Mouse (Mus musculus): ENCODE results near the gene D430041D05Rik.
A peak's percentile ranks its signal among the peaks of the same experiment; 100 is the strongest.

D430041D05Rik gene

DNA sequence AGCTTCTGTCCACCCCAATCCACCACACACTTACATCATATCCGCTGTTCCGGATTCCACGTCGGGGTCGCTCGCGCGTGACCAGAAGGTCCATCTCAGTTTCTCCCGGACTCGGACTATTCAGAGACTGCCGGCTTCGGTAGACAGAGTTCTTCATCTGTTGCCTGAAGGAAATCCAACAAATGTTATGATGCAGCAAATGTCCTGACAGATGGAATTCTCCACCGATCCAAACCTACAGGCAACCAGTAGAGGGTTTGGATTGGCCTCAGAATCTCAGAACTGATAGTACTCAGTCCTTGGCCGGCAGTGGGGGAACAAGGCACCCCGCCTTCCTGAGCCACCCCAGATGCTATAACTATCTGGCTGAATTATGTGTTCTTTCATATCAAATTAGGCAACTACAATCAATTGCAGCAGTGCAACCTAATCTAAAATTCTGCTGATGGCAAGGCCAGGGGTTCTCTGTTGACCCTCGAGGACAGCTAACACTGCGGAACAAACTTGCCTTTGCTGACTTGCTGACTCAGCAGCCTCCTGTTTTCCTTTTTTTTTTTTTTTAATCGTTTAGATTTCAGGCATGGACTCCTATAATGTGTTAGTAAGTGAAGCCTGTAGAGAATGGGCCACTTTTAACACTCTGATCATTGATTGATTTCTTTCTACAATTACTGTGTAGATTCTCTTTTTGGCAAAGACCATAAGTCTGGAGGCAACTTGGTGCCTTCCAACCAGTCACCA lies 218.2 kb downstream of the D430041D05Rik start:
- no peak for DNase-seq (ENCODE audit: low spot score in 2 of 2)

DNA sequence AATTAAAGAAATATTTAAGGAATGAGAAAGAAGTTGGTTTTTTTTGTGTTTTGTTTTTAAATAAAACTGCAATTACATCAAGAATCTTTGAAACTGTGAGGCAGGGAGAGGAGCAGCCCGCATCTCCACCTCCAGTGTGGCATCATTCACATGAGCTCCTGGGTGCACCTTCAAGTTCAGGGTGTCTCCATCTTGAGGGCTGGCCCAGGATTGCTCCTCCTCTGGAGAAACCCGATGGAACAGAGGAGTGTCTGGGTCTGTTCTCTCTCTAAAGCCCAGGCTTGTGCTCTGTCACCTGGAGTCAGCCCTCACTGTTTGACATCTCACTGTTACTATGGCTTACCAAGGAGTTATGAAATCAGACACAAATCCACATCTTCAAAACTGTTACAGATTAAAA lies 219.1 kb downstream of the D430041D05Rik start:
- DNase-seq (ENCODE audit: low spot score in 2 of 2) = no peak

GRCm38 (mm10) chr2:104188859-104189258 lies 222.0 kb downstream of the D430041D05Rik start:
- DNase-seq (ENCODE audit: low spot score in 2 of 2) = no peak

DNA sequence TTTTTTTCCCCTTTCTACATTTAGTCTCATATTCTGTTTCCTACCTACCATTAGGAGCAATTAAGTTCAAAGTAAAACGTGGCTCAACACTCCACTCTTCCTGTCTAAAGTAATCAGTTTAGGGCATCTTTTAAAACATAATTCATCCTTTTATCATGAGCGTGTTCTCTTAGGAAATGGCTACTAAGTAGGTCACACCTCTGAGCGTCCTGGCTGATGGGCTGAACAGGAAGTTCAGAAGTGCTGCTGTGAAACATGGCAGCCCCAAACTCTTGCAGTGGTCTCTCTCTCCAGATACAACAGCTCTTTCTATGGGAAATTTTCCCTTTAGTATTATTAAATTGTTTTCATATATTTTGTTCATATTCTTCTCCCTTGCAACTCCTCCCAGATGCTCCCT lies 223.7 kb downstream of the D430041D05Rik start:
- no peak for DNase-seq (ENCODE audit: low spot score in 2 of 2)

DNA sequence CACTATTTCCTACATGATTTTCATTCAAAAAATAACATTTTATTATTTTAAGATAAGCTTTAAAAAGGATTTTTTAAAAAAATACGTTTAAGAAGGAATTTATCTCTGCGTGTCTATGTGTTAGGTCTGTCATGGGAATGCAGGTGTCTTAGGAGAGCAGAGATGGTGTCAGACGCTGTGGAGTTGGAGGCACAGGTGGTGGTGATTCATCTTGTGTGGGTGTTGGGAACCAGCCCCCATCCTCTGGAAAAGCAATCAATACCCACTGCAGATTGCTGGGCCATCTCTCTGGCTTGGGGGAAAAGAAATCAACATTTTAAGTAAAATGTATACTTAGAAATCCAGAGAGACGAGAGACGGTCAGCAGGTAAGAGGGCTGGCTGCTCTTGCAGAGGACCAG lies 225.2 kb downstream of the D430041D05Rik start:
- DNase-seq (ENCODE audit: low spot score in 2 of 2) = no peak

GRCm38 (mm10) chr2:104184296-104184695 lies 226.5 kb downstream of the D430041D05Rik start:
- no peak for DNase-seq (ENCODE audit: low spot score in 2 of 2)

DNA sequence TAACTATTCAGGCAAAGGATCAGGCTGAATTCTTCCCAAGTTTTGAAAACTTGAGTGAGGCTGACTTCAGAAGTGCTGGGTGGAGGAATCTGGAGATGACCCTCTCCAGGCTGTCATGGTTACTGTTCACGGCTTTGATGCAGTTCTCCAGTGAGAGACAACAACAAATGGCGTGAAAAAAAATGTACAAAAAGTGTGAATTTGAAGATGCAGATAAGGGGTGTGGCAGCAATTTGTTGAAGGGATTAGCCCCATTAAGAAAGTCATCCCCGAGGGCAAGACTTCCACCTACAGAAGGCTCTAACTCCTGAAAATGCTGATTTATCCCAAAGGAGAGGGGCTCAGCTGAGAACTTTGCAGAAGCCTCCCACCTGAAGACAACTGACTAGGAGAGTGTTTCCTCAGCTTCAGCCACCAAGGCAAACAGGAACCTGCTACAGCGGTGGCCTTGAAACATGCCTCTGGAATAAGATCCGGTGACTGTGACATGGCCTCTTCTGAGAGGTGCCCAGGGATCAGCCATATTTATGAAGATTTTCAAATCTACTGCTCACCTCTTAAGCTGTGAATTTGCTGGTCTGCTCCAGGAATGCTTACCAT lies 227.5 kb downstream of the D430041D05Rik start:
- DNase-seq (ENCODE audit: low spot score in 2 of 2) = no peak

DNA sequence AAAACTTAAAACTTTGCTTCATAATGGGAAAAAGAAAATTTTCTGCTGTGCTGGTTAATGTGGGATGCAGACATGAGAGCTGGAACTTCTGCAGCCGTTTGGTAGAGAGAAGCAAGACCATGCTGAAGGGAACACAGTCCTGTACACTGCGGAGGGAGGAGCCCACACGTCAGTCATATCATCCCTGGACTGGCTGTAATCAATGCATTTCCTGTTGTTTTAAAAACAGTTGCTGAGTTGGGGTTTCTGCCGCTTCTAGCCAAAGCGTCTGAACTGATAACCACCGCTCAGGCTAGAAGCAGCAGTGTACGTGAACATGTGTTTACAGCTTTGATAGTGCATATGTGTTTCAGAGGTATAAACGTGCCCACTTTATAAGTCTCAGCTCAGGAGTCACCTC lies 231.2 kb downstream of the D430041D05Rik start:
- no peak for DNase-seq (ENCODE audit: low spot score in 2 of 2)

- DNase-seq (ENCODE audit: low spot score in 2 of 2) = no peak
These were observed 232.6 kb downstream of the D430041D05Rik start for GRCm38 (mm10) chr2:104178251-104178650.

- DNase-seq (ENCODE audit: low spot score in 2 of 2) = peak in 1 of 2 experiments; percentile 36
These were observed 233.7 kb downstream of the D430041D05Rik start for GRCm38 (mm10) chr2:104176979-104177704.

DNA sequence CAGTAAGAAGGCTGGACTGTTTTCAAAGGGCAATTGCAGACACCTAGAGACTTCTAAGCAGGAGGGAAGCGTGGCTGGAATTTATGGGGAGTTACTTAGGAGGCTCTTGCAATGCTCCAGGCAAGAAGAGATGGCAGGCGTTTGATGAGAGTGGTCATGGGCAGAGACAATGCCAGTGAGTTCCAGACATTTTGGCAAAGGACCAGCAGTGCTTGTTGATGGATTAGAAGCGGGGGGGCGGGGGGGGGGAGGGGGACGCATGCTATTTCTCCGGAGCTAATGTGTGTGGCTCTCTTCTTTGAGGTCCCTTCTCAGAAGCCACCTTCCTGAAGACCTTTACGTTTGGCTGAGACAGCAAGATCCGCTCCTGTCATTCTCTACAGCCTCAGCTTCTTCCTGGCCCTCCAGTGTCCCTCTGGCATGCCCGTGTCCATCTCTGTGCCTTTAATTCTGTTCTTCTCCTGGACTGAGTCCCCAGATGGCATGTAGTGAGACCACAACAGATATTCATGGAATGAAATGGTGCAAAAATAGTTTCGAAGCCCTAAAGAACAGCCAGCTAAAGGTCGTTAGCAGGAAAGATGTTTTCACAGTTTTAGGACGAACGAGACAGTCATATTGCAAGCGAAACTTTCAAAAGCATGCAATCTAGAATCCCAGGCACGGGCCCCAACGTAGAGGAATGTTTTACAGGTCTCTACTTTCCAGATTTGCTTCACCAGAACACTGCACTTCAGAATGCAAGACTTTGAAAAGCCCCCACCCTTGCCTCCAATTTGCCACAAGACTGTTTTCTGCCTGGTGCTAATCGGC lies 234.4 kb downstream of the D430041D05Rik start:
- no peak for DNase-seq (ENCODE audit: low spot score in 2 of 2)

DNA sequence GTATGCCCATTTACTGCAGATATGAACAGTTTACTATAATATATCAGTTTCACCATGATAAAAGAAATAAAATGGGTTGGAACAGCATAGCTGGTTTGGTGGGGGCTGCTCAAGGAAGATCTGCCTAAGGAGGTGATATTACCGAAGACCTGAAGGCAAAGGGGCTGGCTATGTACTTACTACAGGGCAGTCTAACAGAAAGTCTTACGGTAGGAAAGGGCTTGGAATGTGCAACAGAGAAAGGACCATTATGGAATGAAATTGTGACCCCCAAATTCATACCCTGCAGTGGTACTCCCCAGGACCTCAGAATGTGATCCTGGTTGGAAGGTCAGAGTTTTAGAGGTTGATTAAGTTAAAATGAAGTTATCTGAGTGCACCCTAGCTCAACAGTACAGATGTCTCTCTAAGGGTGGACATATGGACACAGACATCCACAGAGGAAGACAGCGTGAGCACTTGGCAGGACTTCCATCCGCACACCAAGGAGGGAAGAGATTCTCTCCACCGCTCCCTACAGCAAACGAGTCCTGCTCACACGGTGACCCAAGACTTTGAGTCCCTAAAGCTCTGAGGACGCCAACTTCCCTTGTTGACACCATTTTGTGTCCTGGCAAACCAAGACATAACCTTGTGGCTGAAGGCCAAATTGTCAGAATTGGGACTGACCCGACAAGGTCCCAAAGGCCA lies 235.2 kb downstream of the D430041D05Rik start:
- no peak for DNase-seq (ENCODE audit: low spot score in 2 of 2)

- DNase-seq (ENCODE audit: low spot score in 2 of 2) = no peak
These were observed 237.4 kb downstream of the D430041D05Rik start for GRCm38 (mm10) chr2:104173431-104173830.

GRCm38 (mm10) chr2:104172695-104173348 lies 238.0 kb downstream of the D430041D05Rik start:
- DNase-seq (ENCODE audit: low spot score in 2 of 2) = no peak

GRCm38 (mm10) chr2:104168186-104168896 lies 242.5 kb downstream of the D430041D05Rik start:
- DNase-seq (ENCODE audit: low spot score in 2 of 2) = no peak

GRCm38 (mm10) chr2:104167765-104168164 lies 243.0 kb downstream of the D430041D05Rik start:
- DNase-seq (ENCODE audit: low spot score in 2 of 2) = no peak

DNA sequence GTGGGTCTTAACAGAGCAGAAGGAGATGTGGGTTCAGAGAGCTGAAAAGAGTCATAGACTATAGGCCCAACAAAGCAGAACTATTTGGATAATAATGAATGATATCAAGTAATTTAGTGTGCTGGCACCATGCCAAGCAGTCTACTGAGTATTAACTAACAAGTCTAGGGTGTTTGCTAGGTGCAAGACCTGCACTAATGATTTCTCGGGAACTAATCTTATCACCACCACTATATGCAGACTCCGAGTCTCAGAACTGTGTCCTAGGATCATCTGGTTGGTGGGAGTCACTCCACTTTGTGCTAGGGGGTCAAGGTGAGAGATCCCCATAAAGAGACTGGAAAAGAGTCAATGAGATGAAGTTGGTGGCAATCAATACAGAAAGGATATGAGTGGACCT lies 245.2 kb downstream of the D430041D05Rik start:
- DNase-seq (ENCODE audit: low spot score in 2 of 2) = no peak

DNA sequence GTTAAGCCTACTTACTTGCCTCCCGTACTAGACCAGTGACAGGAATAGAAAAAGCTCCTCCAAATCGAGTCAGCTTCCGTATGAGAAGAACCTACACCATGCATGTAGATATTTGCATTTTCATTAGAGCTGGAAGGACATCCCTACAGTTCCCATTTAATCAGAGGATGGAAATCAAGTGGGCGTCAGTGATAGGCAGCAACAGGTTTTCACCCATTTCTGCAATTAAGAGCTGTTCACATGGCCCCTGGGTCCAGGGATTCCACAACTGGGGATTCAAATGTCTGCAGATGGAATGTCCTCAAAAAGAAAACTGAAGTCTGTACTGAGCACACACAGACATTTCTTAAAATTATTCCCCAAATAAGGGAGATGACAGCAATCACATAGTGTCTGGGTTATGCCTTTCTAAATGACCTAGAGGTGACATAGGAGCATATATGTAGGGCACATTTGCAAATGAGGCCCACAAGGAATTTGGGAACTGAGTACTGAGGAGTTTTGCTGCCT lies 246.8 kb downstream of the D430041D05Rik start:
- DNase-seq (ENCODE audit: low spot score in 2 of 2) = no peak

DNA sequence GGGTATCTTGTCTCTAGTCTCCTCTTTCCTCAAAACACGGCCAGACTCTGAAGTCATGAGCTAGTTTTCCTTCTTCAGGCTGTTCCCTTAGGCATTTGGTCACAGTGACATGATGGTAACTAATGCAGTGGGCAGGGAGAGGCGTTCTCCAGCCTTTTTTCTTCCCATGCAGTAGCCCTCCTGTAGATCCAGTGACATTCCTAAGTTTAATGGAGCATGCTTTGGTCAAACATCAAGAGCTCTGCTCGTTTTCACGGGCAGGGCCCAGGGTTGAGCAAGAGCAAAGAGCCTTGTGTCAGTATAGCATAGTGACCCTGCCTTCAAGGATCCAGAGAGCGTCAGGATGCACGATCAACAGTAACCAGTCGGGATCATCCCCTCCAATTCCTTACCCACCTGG lies 247.4 kb downstream of the D430041D05Rik start:
- DNase-seq (ENCODE audit: low spot score in 2 of 2) = no peak

DNA sequence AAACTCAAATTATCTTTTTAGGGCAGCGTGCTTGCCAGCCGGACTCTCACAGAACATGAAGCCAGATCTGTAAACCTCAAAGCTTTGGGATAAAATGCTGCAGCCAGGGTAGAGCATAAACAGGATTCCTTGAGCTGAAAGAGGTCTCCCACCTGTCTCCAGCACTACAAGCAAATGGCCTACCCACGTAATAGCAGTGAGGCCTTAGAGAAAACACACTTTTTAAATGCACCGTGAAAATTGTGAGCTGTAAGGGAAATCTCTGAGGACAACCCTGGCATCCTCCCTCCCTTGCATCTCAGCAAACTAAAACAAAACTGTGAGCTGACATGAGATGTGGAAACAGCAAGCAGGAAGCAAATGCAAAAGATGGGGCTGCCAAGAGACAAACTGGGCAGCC lies 253.0 kb downstream of the D430041D05Rik start:
- DNase-seq (ENCODE audit: low spot score in 2 of 2) = no peak

Data from urinary bladder, postnatal 4 days (tissue).